Mouse (Mus musculus): ENCODE measurements around the gene Crlf3. TPM values are rescaled to one million over a fixed set of nuclear protein-coding genes. Genes with fewer than 3 reads are reported as not detected.
"Not testable (repeated sequence)": the region's sequence is repeated elsewhere in the genome, so short reads cannot be mapped to it uniquely, and the experiment has no call there.

Gene Crlf3
- polyA plus RNA-seq, 1 experiment from 2014 or later: 97.1 TPM

- peaks cover 25% of the 10 kb centered on the region for H3K4me1 ChIP-seq (ENCODE audit: control insufficient read depth, low read depth, low read length)
- peaks cover 9% of the 10 kb centered on the region for H3K36me3 ChIP-seq (ENCODE audit: control insufficient read depth, insufficient read depth)
- 29% methylated on average over 3 of the region's 3 CpGs for WGBS (ENCODE audit: insufficient replicate concordance)
Measured at GRCm38 (mm10) chr11:80072365-80072764, 8.4 kb downstream of the Crlf3 start.

GRCm38 (mm10) chr11:80071039-80071438 lies 9.8 kb downstream of the Crlf3 start:
- Histone ChIP-seq H3K4me2 (ENCODE audit: low read depth, low read length) (no peak overlapping the region), H3K27ac (ENCODE audit: low read length) (peak overlapping the region; percentile 48), H3K9me3 (replicated peaks; ENCODE audit: control insufficient read depth, low read length) (no peaks in the 10 kb centered on the region), H3K4me1 (ENCODE audit: control insufficient read depth, low read depth, low read length) (peaks cover 19% of the 10 kb centered on the region), H3K36me3 (ENCODE audit: control insufficient read depth, insufficient read depth) (peaks cover 8% of the 10 kb centered on the region), H3K9ac (ENCODE audit: low read depth, low read length) (no peak overlapping the region), H3K4me3 (ENCODE audit: low read depth, low read length) (no peak overlapping the region), H3K27me3 (ENCODE audit: control insufficient read depth, insufficient read depth, low read depth, low read length) (no peaks in the 10 kb centered on the region)
- WGBS (ENCODE audit: insufficient replicate concordance): 81% methylated on average over 2 of the region's 2 CpGs
- ATAC-seq (ENCODE audit: low read depth): no peak

More at GRCm38 (mm10) chr11:80072365-80072764, 8.4 kb downstream of the Crlf3 start:
- no peak overlapping the region for H3K4me3 ChIP-seq (ENCODE audit: low read depth, low read length)
- ATAC-seq (ENCODE audit: low read depth): no peak
- no peak overlapping the region for H3K4me2 ChIP-seq (ENCODE audit: low read depth, low read length)
- H3K27me3 ChIP-seq (ENCODE audit: control insufficient read depth, insufficient read depth, low read depth, low read length): no peaks in the 10 kb centered on the region
- no peaks in the 10 kb centered on the region for H3K9me3 ChIP-seq (replicated peaks; ENCODE audit: control insufficient read depth, low read length)
- no peak overlapping the region for H3K27ac ChIP-seq (ENCODE audit: low read length)
- H3K9ac ChIP-seq (ENCODE audit: low read depth, low read length): no peak overlapping the region

- 89% methylated on average over 3 of the region's 3 CpGs for WGBS (ENCODE audit: insufficient replicate concordance)
- H3K27me3 ChIP-seq (ENCODE audit: control insufficient read depth, insufficient read depth, low read depth, low read length): no peaks in the 10 kb centered on the region
- H3K27ac ChIP-seq (ENCODE audit: low read length): no peak overlapping the region
- H3K9me3 ChIP-seq (replicated peaks; ENCODE audit: control insufficient read depth, low read length): no peaks in the 10 kb centered on the region
- H3K4me3 ChIP-seq (ENCODE audit: low read depth, low read length): no peak overlapping the region
- no peak for ATAC-seq (ENCODE audit: low read depth)
- H3K4me1 ChIP-seq (ENCODE audit: control insufficient read depth, low read depth, low read length): peaks cover 16% of the 10 kb centered on the region
- H3K36me3 ChIP-seq (ENCODE audit: control insufficient read depth, insufficient read depth): peaks cover 10% of the 10 kb centered on the region
- H3K9ac ChIP-seq (ENCODE audit: low read depth, low read length): no peak overlapping the region
- H3K4me2 ChIP-seq (ENCODE audit: low read depth, low read length): no peak overlapping the region
Measured at GRCm38 (mm10) chr11:80069815-80070214, 11.0 kb downstream of the Crlf3 start.

- 44% methylated on average over 5 of the region's 5 CpGs for WGBS (ENCODE audit: insufficient replicate concordance)
- ATAC-seq (ENCODE audit: low read depth): no peak
- Histone ChIP-seq H3K36me3 (ENCODE audit: control insufficient read depth, insufficient read depth) (peaks cover 20% of the 10 kb centered on the region), H3K27me3 (ENCODE audit: control insufficient read depth, insufficient read depth, low read depth, low read length) (no peaks in the 10 kb centered on the region), H3K4me3 (ENCODE audit: low read depth, low read length) (no peak overlapping the region), H3K9me3 (replicated peaks; ENCODE audit: control insufficient read depth, low read length) (no peaks in the 10 kb centered on the region), H3K9ac (ENCODE audit: low read depth, low read length) (no peak overlapping the region), H3K4me1 (ENCODE audit: control insufficient read depth, low read depth, low read length) (peaks cover 13% of the 10 kb centered on the region), H3K27ac (ENCODE audit: low read length) (peak overlapping the region; percentile 65), H3K4me2 (ENCODE audit: low read depth, low read length) (no peak overlapping the region)
Measured at GRCm38 (mm10) chr11:80067558-80067957, 13.2 kb downstream of the Crlf3 start.

- not testable (repeated sequence) for H3K9me3 ChIP-seq (replicated peaks; ENCODE audit: control insufficient read depth, low read length); H3K4me3 ChIP-seq (ENCODE audit: low read depth, low read length); H3K27ac ChIP-seq (ENCODE audit: low read length); ATAC-seq (ENCODE audit: low read depth); H3K27me3 ChIP-seq (ENCODE audit: control insufficient read depth, insufficient read depth, low read depth, low read length); H3K9ac ChIP-seq (ENCODE audit: low read depth, low read length); H3K4me2 ChIP-seq (ENCODE audit: low read depth, low read length)
- Histone ChIP-seq H3K36me3 (ENCODE audit: control insufficient read depth, insufficient read depth) (peaks cover 28% of the 10 kb centered on the region), H3K4me1 (ENCODE audit: control insufficient read depth, low read depth, low read length) (peaks cover 13% of the 10 kb centered on the region)
- whole genome bisulfite sequencing (ENCODE audit: insufficient replicate concordance): 72% methylated on average over 4 of the region's 4 CpGs
Measured at GRCm38 (mm10) chr11:80066373-80066772, 14.4 kb downstream of the Crlf3 start.

- no peak overlapping the region for H3K27ac ChIP-seq (ENCODE audit: low read length)
- H3K4me1 ChIP-seq (ENCODE audit: control insufficient read depth, low read depth, low read length): no peaks in the 10 kb centered on the region
- H3K9ac ChIP-seq (ENCODE audit: low read depth, low read length): no peak overlapping the region
- no peak overlapping the region for H3K4me2 ChIP-seq (ENCODE audit: low read depth, low read length)
- H3K9me3 ChIP-seq (replicated peaks; ENCODE audit: control insufficient read depth, low read length): no peaks in the 10 kb centered on the region
- H3K4me3 ChIP-seq (ENCODE audit: low read depth, low read length): no peak overlapping the region
- H3K27me3 ChIP-seq (ENCODE audit: control insufficient read depth, insufficient read depth, low read depth, low read length): no peaks in the 10 kb centered on the region
- H3K36me3 ChIP-seq (ENCODE audit: control insufficient read depth, insufficient read depth): peaks cover 66% of the 10 kb centered on the region
- WGBS (ENCODE audit: insufficient replicate concordance): 88% methylated on average over 4 of the region's 4 CpGs
- no peak for ATAC-seq (ENCODE audit: low read depth)
Measured at GRCm38 (mm10) chr11:80062159-80062558, 18.6 kb downstream of the Crlf3 start.

- no peak overlapping the region for H3K9ac ChIP-seq (ENCODE audit: low read depth, low read length)
- H3K36me3 ChIP-seq (ENCODE audit: control insufficient read depth, insufficient read depth): peaks cover 88% of the 10 kb centered on the region
- 90% methylated on average over 9 of the region's 9 CpGs for WGBS (ENCODE audit: insufficient replicate concordance)
- no peak overlapping the region for H3K4me2 ChIP-seq (ENCODE audit: low read depth, low read length)
- no peak for ATAC-seq (ENCODE audit: low read depth)
- H3K9me3 ChIP-seq (replicated peaks; ENCODE audit: control insufficient read depth, low read length): no peaks in the 10 kb centered on the region
- H3K4me3 ChIP-seq (ENCODE audit: low read depth, low read length): no peak overlapping the region
- H3K4me1 ChIP-seq (ENCODE audit: control insufficient read depth, low read depth, low read length): no peaks in the 10 kb centered on the region
- no peaks in the 10 kb centered on the region for H3K27me3 ChIP-seq (ENCODE audit: control insufficient read depth, insufficient read depth, low read depth, low read length)
- no peak overlapping the region for H3K27ac ChIP-seq (ENCODE audit: low read length)
Measured at GRCm38 (mm10) chr11:80056141-80056540, 24.6 kb downstream of the Crlf3 start.

GRCm38 (mm10) chr11:80054659-80055058 lies 26.1 kb downstream of the Crlf3 start:
- Histone ChIP-seq H3K27ac (ENCODE audit: low read length) (no peak overlapping the region), H3K36me3 (ENCODE audit: control insufficient read depth, insufficient read depth) (peaks cover 76% of the 10 kb centered on the region), H3K9me3 (replicated peaks; ENCODE audit: control insufficient read depth, low read length) (no peaks in the 10 kb centered on the region), H3K4me1 (ENCODE audit: control insufficient read depth, low read depth, low read length) (no peaks in the 10 kb centered on the region), H3K4me2 (ENCODE audit: low read depth, low read length) (no peak overlapping the region), H3K27me3 (ENCODE audit: control insufficient read depth, insufficient read depth, low read depth, low read length) (no peaks in the 10 kb centered on the region), H3K9ac (ENCODE audit: low read depth, low read length) (no peak overlapping the region), H3K4me3 (ENCODE audit: low read depth, low read length) (no peak overlapping the region)
- WGBS (ENCODE audit: insufficient replicate concordance): 65% methylated on average over 4 of the region's 4 CpGs
- ATAC-seq (ENCODE audit: low read depth): no peak

GRCm38 (mm10) chr11:80053171-80053570 lies 27.6 kb downstream of the Crlf3 start:
- Histone ChIP-seq H3K9me3 (replicated peaks; ENCODE audit: control insufficient read depth, low read length) (no peaks in the 10 kb centered on the region), H3K27me3 (ENCODE audit: control insufficient read depth, insufficient read depth, low read depth, low read length) (no peaks in the 10 kb centered on the region), H3K4me1 (ENCODE audit: control insufficient read depth, low read depth, low read length) (no peaks in the 10 kb centered on the region), H3K9ac (ENCODE audit: low read depth, low read length) (no peak overlapping the region), H3K36me3 (ENCODE audit: control insufficient read depth, insufficient read depth) (peaks cover 75% of the 10 kb centered on the region), H3K4me2 (ENCODE audit: low read depth, low read length) (no peak overlapping the region), H3K27ac (ENCODE audit: low read length) (no peak overlapping the region), H3K4me3 (ENCODE audit: low read depth, low read length) (no peak overlapping the region)
- WGBS (ENCODE audit: insufficient replicate concordance): 89% methylated on average over 5 of the region's 5 CpGs
- ATAC-seq (ENCODE audit: low read depth): no peak
